Mouse (Mus musculus) midbrain, embryonic 12.5 days (tissue): ENCODE measurements around the gene Itpr2. TPM values are rescaled to one million over a fixed set of nuclear protein-coding genes. Genes with fewer than 3 reads are reported as not detected.

Experiments used
- ATAC-seq: fragments of 200-750 bp; cut with Nextera tagmentation; 2 replicates; pipeline ENCODE4 v1.8.0; 2017; ENCODE audit warnings: low read depth, moderate TSS enrichment, moderate library complexity; ENCODE audit not compliant: low FRiP score
- H3K27ac ChIP-seq: fragments of 300-500 bp; sonication (generic); replicated peaks from 2 replicates; pipeline ENCODE4 v1.5.1; 2016; ENCODE audit warnings: mild to moderate bottlenecking
- H3K27me3 ChIP-seq: fragments of 300-500 bp; sonication (generic); 2 replicates; pipeline ENCODE4 v1.6.1; 2016; ENCODE audit warnings: mild to moderate bottlenecking
- H3K36me3 ChIP-seq: fragments of 300-500 bp; sonication (generic); 2 replicates; pipeline ENCODE4 v1.6.1; 2016
- H3K4me1 ChIP-seq: fragments of 300-500 bp; sonication (generic); 2 replicates; pipeline ENCODE4 v1.6.1; 2016
- H3K4me2 ChIP-seq: fragments of 300-500 bp; sonication (generic); replicated peaks from 2 replicates; pipeline ENCODE4 v1.6.1; 2016; ENCODE audit warnings: mild to moderate bottlenecking, moderate library complexity
- H3K4me3 ChIP-seq: fragments of 300-500 bp; sonication (generic); 2 replicates; pipeline ENCODE4 v1.5.1; 2016; ENCODE audit warnings: mild to moderate bottlenecking
- H3K9ac ChIP-seq: fragments of 300-500 bp; sonication (generic); replicated peaks from 2 replicates; pipeline ENCODE4 v1.6.1; 2016; ENCODE audit warnings: mild to moderate bottlenecking, moderate library complexity
- H3K9me3 ChIP-seq: fragments of 300-500 bp; sonication (generic); 2 replicates; pipeline ENCODE4 v1.6.1; 2016; ENCODE audit warnings: mild to moderate bottlenecking
- WGBS: fragments of 180-500 bp; shearing (Covaris S2); methylation state at CpG from one replicate; pipeline ENCODE4 v1.1.7; 2016; 5-methylcytosine and 5-hydroxymethylcytosine counted together
- polyA plus RNA-seq: library from polyadenylated mRNA; unstranded; fragments of >200 nt; fragmentation: Nextera tagmentation; extraction: Ambion mirVana; gene quantifications from 2 replicates; pipeline ENCODE4 v1.2.1, GENCODE M21; 2016

The Itpr2 gene
- polyA plus RNA-seq, 1 experiment from 2014 or later, result 5.1 TPM

- Histone ChIP-seq H3K4me2 (no peak overlapping the region), H3K4me1 (no peaks in the 10 kb centered on the region), H3K4me3 (no peak overlapping the region), H3K36me3 (no peaks in the 10 kb centered on the region), H3K27me3 (no peaks in the 10 kb centered on the region), H3K27ac (no peak overlapping the region), H3K9me3 (no peaks in the 10 kb centered on the region), H3K9ac (no peak overlapping the region)
- ATAC-seq, result no peak
- WGBS, result 71% methylated on average over 2 of the region's 2 CpGs
Measured at GRCm38 (mm10) chr6:146215302-146215701, 286.7 kb downstream of the Itpr2 start.

- Histone ChIP-seq H3K9ac (no peak overlapping the region), H3K27ac (no peak overlapping the region), H3K27me3 (no peaks in the 10 kb centered on the region), H3K9me3 (no peaks in the 10 kb centered on the region), H3K4me3 (no peak overlapping the region), H3K4me2 (no peak overlapping the region), H3K4me1 (no peaks in the 10 kb centered on the region), H3K36me3 (no peaks in the 10 kb centered on the region)
- no peak for ATAC-seq
- 96% methylated on average over 3 of the region's 3 CpGs for WGBS
Measured at GRCm38 (mm10) chr6:146212339-146212738, 289.7 kb downstream of the Itpr2 start.

GRCm38 (mm10) chr6:146211233-146211632 lies 290.8 kb downstream of the Itpr2 start:
- Histone ChIP-seq H3K27ac (no peak overlapping the region), H3K4me1 (no peaks in the 10 kb centered on the region), H3K4me2 (no peak overlapping the region), H3K9me3 (no peaks in the 10 kb centered on the region), H3K27me3 (no peaks in the 10 kb centered on the region), H3K4me3 (no peak overlapping the region), H3K36me3 (no peaks in the 10 kb centered on the region), H3K9ac (no peak overlapping the region)
- no peak for ATAC-seq
- 90% methylated on average over 6 of the region's 6 CpGs for WGBS

- H3K27me3 ChIP-seq, result no peaks in the 10 kb centered on the region
- WGBS, result 73% methylated on average over 6 of the region's 6 CpGs
- no peak for ATAC-seq
- H3K4me2 ChIP-seq, result no peak overlapping the region
- no peaks in the 10 kb centered on the region for H3K36me3 ChIP-seq
- H3K4me1 ChIP-seq, result no peaks in the 10 kb centered on the region
- H3K27ac ChIP-seq, result no peak overlapping the region
- H3K9me3 ChIP-seq, result no peaks in the 10 kb centered on the region
- no peak overlapping the region for H3K9ac ChIP-seq
- H3K4me3 ChIP-seq, result no peak overlapping the region
Measured at GRCm38 (mm10) chr6:146208983-146209382, 293.0 kb downstream of the Itpr2 start.

- ATAC-seq, result no peak
- H3K4me3 ChIP-seq, result no peak overlapping the region
- no peak overlapping the region for H3K4me2 ChIP-seq
- H3K9ac ChIP-seq, result no peak overlapping the region
- no peaks in the 10 kb centered on the region for H3K4me1 ChIP-seq
- H3K9me3 ChIP-seq, result no peaks in the 10 kb centered on the region
- 87% methylated on average over 10 of the region's 10 CpGs for WGBS
- no peak overlapping the region for H3K27ac ChIP-seq
- H3K36me3 ChIP-seq, result no peaks in the 10 kb centered on the region
- no peaks in the 10 kb centered on the region for H3K27me3 ChIP-seq
Measured at GRCm38 (mm10) chr6:146207204-146207959, 294.6 kb downstream of the Itpr2 start.

- Histone ChIP-seq H3K4me1 (no peaks in the 10 kb centered on the region), H3K4me2 (no peak overlapping the region), H3K9ac (no peak overlapping the region), H3K36me3 (no peaks in the 10 kb centered on the region), H3K9me3 (no peaks in the 10 kb centered on the region), H3K27me3 (no peaks in the 10 kb centered on the region), H3K4me3 (no peak overlapping the region), H3K27ac (no peak overlapping the region)
- WGBS, result 78% methylated on average over 2 of the region's 2 CpGs
- no peak for ATAC-seq
Measured at GRCm38 (mm10) chr6:146205136-146205535, 296.9 kb downstream of the Itpr2 start.

- 87% methylated on average over 4 of the region's 4 CpGs for WGBS
Measured at GRCm38 (mm10) chr6:146204470-146204869, 297.6 kb downstream of the Itpr2 start.

GRCm38 (mm10) chr6:146197868-146198379 lies 304.1 kb downstream of the Itpr2 start:
- H3K36me3 ChIP-seq, result no peaks in the 10 kb centered on the region
- WGBS, result 91% methylated on average over 7 of the region's 7 CpGs

More at GRCm38 (mm10) chr6:146204470-146204869, 297.6 kb downstream of the Itpr2 start:
- Histone ChIP-seq H3K4me1 (no peaks in the 10 kb centered on the region), H3K9ac (no peak overlapping the region), H3K9me3 (no peaks in the 10 kb centered on the region), H3K4me2 (no peak overlapping the region), H3K27me3 (no peaks in the 10 kb centered on the region), H3K27ac (no peak overlapping the region), H3K4me3 (no peak overlapping the region), H3K36me3 (no peaks in the 10 kb centered on the region)
- no peak for ATAC-seq

GRCm38 (mm10) chr6:146196701-146197100 lies 305.3 kb downstream of the Itpr2 start:
- H3K27ac ChIP-seq, result no peak overlapping the region
- H3K36me3 ChIP-seq, result no peaks in the 10 kb centered on the region
- H3K9me3 ChIP-seq, result 0 out of 2 replicates have a peak, but pooled peaks cover 7% of the 10 kb centered on the region
- no peaks in the 10 kb centered on the region for H3K4me1 ChIP-seq
- H3K4me2 ChIP-seq, result no peak overlapping the region
- no peak for ATAC-seq
- no peak overlapping the region for H3K9ac ChIP-seq
- no peak overlapping the region for H3K4me3 ChIP-seq
- 88% methylated on average over 1 of the region's 1 CpGs for WGBS
- H3K27me3 ChIP-seq, result no peaks in the 10 kb centered on the region

More at GRCm38 (mm10) chr6:146197868-146198379, 304.1 kb downstream of the Itpr2 start:
- Histone ChIP-seq H3K4me2 (no peak overlapping the region), H3K9ac (no peak overlapping the region), H3K27ac (no peak overlapping the region), H3K27me3 (no peaks in the 10 kb centered on the region), H3K4me1 (no peaks in the 10 kb centered on the region), H3K9me3 (0 out of 2 replicates have a peak, but pooled peaks cover 7% of the 10 kb centered on the region), H3K4me3 (no peak overlapping the region)
- ATAC-seq, result no peak

- no peaks in the 10 kb centered on the region for H3K36me3 ChIP-seq
- H3K4me2 ChIP-seq, result no peak overlapping the region
- no peaks in the 10 kb centered on the region for H3K4me1 ChIP-seq
- no peak overlapping the region for H3K27ac ChIP-seq
- H3K4me3 ChIP-seq, result no peak overlapping the region
- H3K27me3 ChIP-seq, result no peaks in the 10 kb centered on the region
- no peak overlapping the region for H3K9ac ChIP-seq
- no peak for ATAC-seq
- H3K9me3 ChIP-seq, result 0 out of 2 replicates have a peak, but pooled peaks cover 7% of the 10 kb centered on the region
- 91% methylated on average over 7 of the region's 7 CpGs for WGBS
Measured at GRCm38 (mm10) chr6:146195854-146196457, 306.1 kb downstream of the Itpr2 start.

GRCm38 (mm10) chr6:146191931-146192330 lies 310.1 kb downstream of the Itpr2 start:
- 89% methylated on average over 5 of the region's 5 CpGs for WGBS
- Histone ChIP-seq H3K4me2 (no peak overlapping the region), H3K27ac (no peak overlapping the region), H3K36me3 (no peaks in the 10 kb centered on the region), H3K9me3 (0 out of 2 replicates have a peak, but pooled peaks cover 7% of the 10 kb centered on the region), H3K9ac (no peak overlapping the region), H3K4me3 (no peak overlapping the region), H3K27me3 (no peaks in the 10 kb centered on the region), H3K4me1 (no peaks in the 10 kb centered on the region)
- no peak for ATAC-seq

GRCm38 (mm10) chr6:146190006-146190405 lies 312.0 kb downstream of the Itpr2 start:
- WGBS, result 85% methylated on average over 8 of the region's 8 CpGs
- no peak overlapping the region for H3K9ac ChIP-seq
- H3K4me1 ChIP-seq, result no peaks in the 10 kb centered on the region
- no peak overlapping the region for H3K27ac ChIP-seq
- no peak for ATAC-seq
- no peak overlapping the region for H3K4me3 ChIP-seq
- H3K4me2 ChIP-seq, result no peak overlapping the region
- H3K9me3 ChIP-seq, result 0 out of 2 replicates have a peak, but pooled peaks cover 7% of the 10 kb centered on the region
- no peaks in the 10 kb centered on the region for H3K36me3 ChIP-seq
- no peaks in the 10 kb centered on the region for H3K27me3 ChIP-seq
